Mouse (Mus musculus): ENCODE measurements around the gene Khdc4. TPM values are rescaled to one million over a fixed set of nuclear protein-coding genes. Genes with fewer than 3 reads are reported as not detected.

Gene Khdc4
- polyA plus RNA-seq (2014; fragmentation: Nextera tagmentation; extraction: Ambion mirVana), result 58.1 and 103 TPM in 2 replicates

GRCm38 (mm10) chr3:88684980-88685941, at the start of gene Khdc4:
Gene Khdc4, plus strand, starts transcription at chr3:88685803.
- peaks cover 7% of the 10 kb centered on the region; the same call in 1 of the 2 replicates for H3K4me1 ChIP-seq (ENCODE audit: control insufficient read depth, insufficient read depth, low read length)
- under 1% methylated on average over 47 of the region's 47 CpGs for WGBS
- peak within 1 kb of the TSS; percentile 99 for H3K9ac ChIP-seq (ENCODE audit: low read depth, low read length)

DNA sequence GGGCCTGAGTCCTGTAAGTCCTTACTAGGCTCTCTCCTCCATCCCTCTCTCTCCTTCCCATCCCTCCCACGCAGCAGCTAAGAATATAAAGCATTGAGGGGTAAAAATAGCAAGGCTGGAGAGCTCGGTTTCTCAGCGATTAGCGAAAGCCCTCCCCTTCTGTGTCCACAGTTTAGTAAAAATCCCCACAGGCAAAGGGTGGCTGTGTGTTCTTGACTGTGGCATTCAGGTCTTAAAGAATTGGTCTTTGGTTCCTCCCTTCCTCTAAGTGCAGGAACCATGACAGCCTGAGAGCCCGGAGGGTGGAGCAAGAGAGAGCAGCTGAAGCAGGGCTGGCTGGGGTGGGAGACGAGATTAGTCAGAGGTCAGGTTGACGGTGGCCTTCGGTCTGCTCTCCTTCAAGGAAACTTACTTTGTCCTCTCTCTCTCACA, 49.0 kb upstream of the Khdc4 start:
- ATAC-seq (ENCODE audit: low FRiP score, low TSS enrichment), result no peak
- no peak overlapping the region for H3K27ac ChIP-seq (ENCODE audit: low read depth, low read length)
- WGBS, result 74% methylated on average over 8 of the region's 8 CpGs
- peaks cover 95% of the 10 kb centered on the region for H3K36me3 ChIP-seq (ENCODE audit: control insufficient read depth, insufficient read depth, low read length)
- H3K4me3 ChIP-seq (ENCODE audit: low read length), result no peak overlapping the region
- no peak overlapping the region for H3K9ac ChIP-seq (ENCODE audit: low read depth, low read length)
- no peaks in the 10 kb centered on the region for H3K9me3 ChIP-seq (ENCODE audit: control insufficient read depth, low read length)
- H3K4me1 ChIP-seq (ENCODE audit: control insufficient read depth, insufficient read depth, low read length), result no peaks in the 10 kb centered on the region
- no peak overlapping the region for H3K4me2 ChIP-seq (replicated peaks; ENCODE audit: low read depth, low read length)
- H3K27me3 ChIP-seq (ENCODE audit: control insufficient read depth, insufficient read depth, low read length), result no peaks in the 10 kb centered on the region

More at GRCm38 (mm10) chr3:88684980-88685941, at the start of gene Khdc4:
- Histone ChIP-seq H3K4me3 (ENCODE audit: low read length) (peak within 1 kb of the TSS; percentile 99), H3K27me3 (ENCODE audit: control insufficient read depth, insufficient read depth, low read length) (no peaks in the 10 kb centered on the region), H3K9me3 (ENCODE audit: control insufficient read depth, low read length) (no peaks in the 10 kb centered on the region), H3K4me2 (replicated peaks; ENCODE audit: low read depth, low read length) (peak within 1 kb of the TSS; percentile 94), H3K36me3 (ENCODE audit: control insufficient read depth, insufficient read depth, low read length) (peaks cover 26% of the 10 kb centered on the region), H3K27ac (ENCODE audit: low read depth, low read length) (peak within 1 kb of the TSS; percentile 98)
- ATAC-seq (ENCODE audit: low FRiP score, low TSS enrichment), result peak; percentile 99

DNA sequence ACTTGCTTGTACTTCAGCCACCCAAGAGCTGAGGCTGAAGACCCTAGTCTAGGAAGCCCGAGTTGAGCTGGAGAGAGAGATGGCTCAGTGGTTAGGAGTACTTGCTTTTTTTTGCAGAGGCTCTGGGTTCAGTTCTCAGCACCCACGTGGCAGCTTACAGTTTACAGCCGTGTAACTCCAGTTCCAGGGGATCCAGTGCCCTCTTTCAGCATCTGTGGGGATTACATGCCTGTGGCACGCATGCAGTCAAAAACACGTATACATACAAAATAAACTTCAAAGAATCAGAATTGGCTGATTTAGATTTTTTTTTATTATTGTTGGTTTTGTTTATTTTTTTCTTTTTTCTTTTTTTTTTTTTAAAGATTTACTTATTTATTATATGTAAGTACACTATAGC, 48.5 kb upstream of the Khdc4 start:
- ATAC-seq (ENCODE audit: low FRiP score, low TSS enrichment), result no peak
- Histone ChIP-seq H3K9me3 (ENCODE audit: control insufficient read depth, low read length) (no peaks in the 10 kb centered on the region), H3K4me2 (replicated peaks; ENCODE audit: low read depth, low read length) (no peak overlapping the region), H3K27me3 (ENCODE audit: control insufficient read depth, insufficient read depth, low read length) (no peaks in the 10 kb centered on the region), H3K4me3 (ENCODE audit: low read length) (no peak overlapping the region), H3K9ac (ENCODE audit: low read depth, low read length) (no peak overlapping the region), H3K36me3 (ENCODE audit: control insufficient read depth, insufficient read depth, low read length) (peaks cover 95% of the 10 kb centered on the region), H3K27ac (ENCODE audit: low read depth, low read length) (no peak overlapping the region), H3K4me1 (ENCODE audit: control insufficient read depth, insufficient read depth, low read length) (no peaks in the 10 kb centered on the region)
- 94% methylated on average over 5 of the region's 5 CpGs for WGBS

DNA sequence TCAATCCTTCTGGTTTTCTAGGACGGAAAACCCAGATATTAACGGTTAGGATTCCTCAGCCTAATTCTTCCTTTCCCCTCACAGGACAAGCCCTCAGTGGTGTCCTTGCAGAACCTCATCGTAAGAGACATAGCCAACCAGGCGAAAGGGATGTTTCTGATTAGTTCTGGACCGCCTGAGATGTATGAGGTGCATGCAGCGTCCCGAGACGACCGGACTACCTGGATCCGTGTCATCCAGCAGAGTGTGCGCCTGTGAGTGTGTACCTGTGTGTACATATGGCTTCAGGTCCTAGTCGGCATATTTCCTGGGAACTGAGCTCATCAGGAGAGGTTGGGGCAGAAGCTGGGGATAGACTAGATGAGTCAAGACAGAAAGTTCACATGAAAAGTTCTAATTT, 46.4 kb upstream of the Khdc4 start:
- no peak for ATAC-seq (ENCODE audit: low FRiP score, low TSS enrichment)
- no peaks in the 10 kb centered on the region for H3K9me3 ChIP-seq (ENCODE audit: control insufficient read depth, low read length)
- no peak overlapping the region for H3K4me3 ChIP-seq (ENCODE audit: low read length)
- no peak overlapping the region for H3K4me2 ChIP-seq (replicated peaks; ENCODE audit: low read depth, low read length)
- peaks cover 95% of the 10 kb centered on the region for H3K36me3 ChIP-seq (ENCODE audit: control insufficient read depth, insufficient read depth, low read length)
- no peaks in the 10 kb centered on the region for H3K27me3 ChIP-seq (ENCODE audit: control insufficient read depth, insufficient read depth, low read length)
- WGBS, result 97% methylated on average over 12 of the region's 12 CpGs
- no peak overlapping the region for H3K27ac ChIP-seq (ENCODE audit: low read depth, low read length)
- H3K4me1 ChIP-seq (ENCODE audit: control insufficient read depth, insufficient read depth, low read length), result no peaks in the 10 kb centered on the region
- H3K9ac ChIP-seq (ENCODE audit: low read depth, low read length), result no peak overlapping the region

GRCm38 (mm10) chr3:88640676-88641075, 44.9 kb upstream of the Khdc4 start:
- 90% methylated on average over 1 of the region's 1 CpGs for WGBS
- peaks cover 95% of the 10 kb centered on the region for H3K36me3 ChIP-seq (ENCODE audit: control insufficient read depth, insufficient read depth, low read length)
- H3K9ac ChIP-seq (ENCODE audit: low read depth, low read length), result no peak overlapping the region
- H3K9me3 ChIP-seq (ENCODE audit: control insufficient read depth, low read length), result no peaks in the 10 kb centered on the region
- no peak overlapping the region for H3K27ac ChIP-seq (ENCODE audit: low read depth, low read length)
- no peak overlapping the region for H3K4me3 ChIP-seq (ENCODE audit: low read length)
- H3K27me3 ChIP-seq (ENCODE audit: control insufficient read depth, insufficient read depth, low read length), result no peaks in the 10 kb centered on the region
- ATAC-seq (ENCODE audit: low FRiP score, low TSS enrichment), result no peak
- no peaks in the 10 kb centered on the region for H3K4me1 ChIP-seq (ENCODE audit: control insufficient read depth, insufficient read depth, low read length)
- H3K4me2 ChIP-seq (replicated peaks; ENCODE audit: low read depth, low read length), result no peak overlapping the region

- H3K36me3 ChIP-seq (ENCODE audit: control insufficient read depth, insufficient read depth, low read length), result peaks cover 96% of the 10 kb centered on the region
- 83% methylated on average over 5 of the region's 5 CpGs for WGBS
- H3K9ac ChIP-seq (ENCODE audit: low read depth, low read length), result no peak overlapping the region
- H3K4me1 ChIP-seq (ENCODE audit: control insufficient read depth, insufficient read depth, low read length), result no peaks in the 10 kb centered on the region
- H3K4me2 ChIP-seq (replicated peaks; ENCODE audit: low read depth, low read length), result no peak overlapping the region
- H3K4me3 ChIP-seq (ENCODE audit: low read length), result no peak overlapping the region
- H3K27ac ChIP-seq (ENCODE audit: low read depth, low read length), result no peak overlapping the region
- H3K27me3 ChIP-seq (ENCODE audit: control insufficient read depth, insufficient read depth, low read length), result no peaks in the 10 kb centered on the region
- no peaks in the 10 kb centered on the region for H3K9me3 ChIP-seq (ENCODE audit: control insufficient read depth, low read length)
- no peak for ATAC-seq (ENCODE audit: low FRiP score, low TSS enrichment)
Measured at GRCm38 (mm10) chr3:88643078-88643477, 42.5 kb upstream of the Khdc4 start.

DNA sequence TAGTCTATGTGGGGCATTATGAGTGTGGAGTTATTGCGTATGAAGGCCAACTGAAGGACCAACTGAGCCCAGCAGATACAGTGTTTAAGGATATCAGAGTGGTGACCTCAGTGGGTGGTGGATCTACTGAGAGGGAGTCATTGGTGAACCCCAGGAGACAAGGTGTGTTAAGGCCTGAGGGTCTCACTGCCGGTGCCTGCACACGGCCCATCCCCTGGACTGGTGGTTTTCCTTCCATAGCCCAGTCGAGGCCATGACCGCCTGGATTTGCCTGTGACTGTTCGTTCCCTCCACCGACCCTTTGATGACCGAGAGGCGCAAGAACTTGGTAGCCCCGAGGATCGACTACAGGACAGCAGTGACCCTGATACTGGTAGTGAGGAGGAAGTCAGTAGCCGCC, 39.7 kb upstream of the Khdc4 start:
- no peak overlapping the region for H3K9ac ChIP-seq (ENCODE audit: low read depth, low read length)
- no peak overlapping the region for H3K27ac ChIP-seq (ENCODE audit: low read depth, low read length)
- ATAC-seq (ENCODE audit: low FRiP score, low TSS enrichment), result no peak
- H3K27me3 ChIP-seq (ENCODE audit: control insufficient read depth, insufficient read depth, low read length), result no peaks in the 10 kb centered on the region
- no peaks in the 10 kb centered on the region for H3K9me3 ChIP-seq (ENCODE audit: control insufficient read depth, low read length)
- no peak overlapping the region for H3K4me3 ChIP-seq (ENCODE audit: low read length)
- no peak overlapping the region for H3K4me2 ChIP-seq (replicated peaks; ENCODE audit: low read depth, low read length)
- peaks cover 75% of the 10 kb centered on the region for H3K36me3 ChIP-seq (ENCODE audit: control insufficient read depth, insufficient read depth, low read length)
- no peaks in the 10 kb centered on the region for H3K4me1 ChIP-seq (ENCODE audit: control insufficient read depth, insufficient read depth, low read length)
- WGBS, result 81% methylated on average over 12 of the region's 12 CpGs

DNA sequence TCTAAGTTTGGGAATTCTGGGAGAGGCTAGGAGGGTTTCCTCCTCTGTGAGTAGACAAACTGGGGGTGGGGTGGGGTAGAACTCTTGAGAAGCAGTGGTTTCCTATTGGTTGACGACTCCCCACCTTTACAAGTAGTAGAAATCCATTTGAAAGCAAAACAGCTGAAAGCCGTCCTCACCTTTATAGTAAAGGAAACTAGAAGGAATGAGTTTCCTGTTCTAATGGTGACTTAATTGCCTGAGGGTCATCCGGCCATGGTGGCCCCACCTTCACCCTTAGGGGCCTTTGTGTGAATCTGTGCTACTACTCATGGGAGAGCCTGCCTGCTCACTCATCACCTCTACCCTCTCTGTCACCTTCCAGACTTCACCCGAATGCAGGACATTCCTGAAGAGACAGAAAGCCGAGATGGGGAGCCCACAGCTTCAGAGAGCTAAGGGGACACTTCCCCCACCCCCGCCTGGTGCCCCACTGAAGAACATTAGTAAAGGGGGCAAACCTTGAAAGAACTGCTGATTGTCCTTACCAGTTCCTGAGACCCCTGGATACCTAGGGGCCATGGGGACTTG, 39.1 kb upstream of the Khdc4 start:
- H3K4me2 ChIP-seq (replicated peaks; ENCODE audit: low read depth, low read length), result no peak overlapping the region
- H3K4me1 ChIP-seq (ENCODE audit: control insufficient read depth, insufficient read depth, low read length), result no peaks in the 10 kb centered on the region

GRCm38 (mm10) chr3:88647076-88647475, 38.5 kb upstream of the Khdc4 start:
- Histone ChIP-seq H3K9ac (ENCODE audit: low read depth, low read length) (no peak overlapping the region), H3K4me2 (replicated peaks; ENCODE audit: low read depth, low read length) (no peak overlapping the region), H3K4me1 (ENCODE audit: control insufficient read depth, insufficient read depth, low read length) (no peaks in the 10 kb centered on the region), H3K9me3 (ENCODE audit: control insufficient read depth, low read length) (no peaks in the 10 kb centered on the region), H3K4me3 (ENCODE audit: low read length) (no peak overlapping the region), H3K27me3 (ENCODE audit: control insufficient read depth, insufficient read depth, low read length) (no peaks in the 10 kb centered on the region), H3K36me3 (ENCODE audit: control insufficient read depth, insufficient read depth, low read length) (peaks cover 65% of the 10 kb centered on the region), H3K27ac (ENCODE audit: low read depth, low read length) (no peak overlapping the region)
- no peak for ATAC-seq (ENCODE audit: low FRiP score, low TSS enrichment)
- 79% methylated on average over 3 of the region's 3 CpGs for WGBS

More for the DNA sequence above, 39.1 kb upstream of the Khdc4 start:
- no peak overlapping the region for H3K4me3 ChIP-seq (ENCODE audit: low read length)
- H3K36me3 ChIP-seq (ENCODE audit: control insufficient read depth, insufficient read depth, low read length), result peaks cover 71% of the 10 kb centered on the region
- no peak overlapping the region for H3K9ac ChIP-seq (ENCODE audit: low read depth, low read length)
- H3K27me3 ChIP-seq (ENCODE audit: control insufficient read depth, insufficient read depth, low read length), result no peaks in the 10 kb centered on the region
- H3K9me3 ChIP-seq (ENCODE audit: control insufficient read depth, low read length), result no peaks in the 10 kb centered on the region
- ATAC-seq (ENCODE audit: low FRiP score, low TSS enrichment), result no peak
- no peak overlapping the region for H3K27ac ChIP-seq (ENCODE audit: low read depth, low read length)
- 51% methylated on average over 6 of the region's 6 CpGs for WGBS
